Mouse (Mus musculus): ENCODE data around the gene Selenos. TPM values are rescaled to one million over a fixed set of nuclear protein-coding genes. Genes with fewer than 3 reads are reported as not detected.

Selenos gene
- total RNA-seq, 2 experiments from 2014 or later: 28.4 to 29.6 TPM

Other genes starting within 250 kb of the Selenos start
- gene Pcsk6, start 217.9 kb upstream of the Selenos start, total RNA-seq (2021): 10 to 100 TPM; 62.8 to 69.7 TPM
- gene Gm45213, start 36.0 kb upstream of the Selenos start, total RNA-seq (2021): not detected
- 10 to 100 TPM; 19.1 to 21.1 TPM for gene Snrpa1, start 20.6 kb upstream of the Selenos start, total RNA-seq (2021)
- gene Chsy1, start 29.9 kb downstream of the Selenos start, total RNA-seq (2021): 10 to 100 TPM; 20.2 to 21.5 TPM